Mouse (Mus musculus) midbrain, embryonic 13.5 days (tissue): ENCODE results near the gene Dhx16. TPM values are rescaled to one million over a fixed set of nuclear protein-coding genes. Genes with fewer than 3 reads are reported as not detected.

Experiments used
- ATAC-seq: fragments of 200-750 bp; cut with Nextera tagmentation; 2 replicates; pipeline ENCODE4 v1.8.0; 2017; ENCODE audit warnings: mild to moderate bottlenecking, moderate TSS enrichment, moderate library complexity
- H3K27ac ChIP-seq: fragments of 300-500 bp; sonication (generic); 2 replicates; pipeline ENCODE4 v1.5.1; 2015; ENCODE audit warnings: inconsistent platforms, mild to moderate bottlenecking, moderate library complexity
- H3K27me3 ChIP-seq: fragments of 300-500 bp; sonication (generic); 2 replicates; pipeline ENCODE4 v1.6.1; 2015; ENCODE audit warnings: mild to moderate bottlenecking, inconsistent platforms
- H3K36me3 ChIP-seq: fragments of 300-500 bp; sonication (generic); 2 replicates; pipeline ENCODE4 v1.6.1; 2015; ENCODE audit warnings: mild to moderate bottlenecking, inconsistent platforms
- H3K4me1 ChIP-seq: fragments of 300-500 bp; sonication (generic); replicated peaks from 2 replicates; pipeline ENCODE4 v1.6.1; 2015; ENCODE audit warnings: inconsistent platforms
- H3K4me2 ChIP-seq: fragments of 300-500 bp; sonication (generic); replicated peaks from 2 replicates; pipeline ENCODE4 v1.6.1; 2015; ENCODE audit warnings: moderate library complexity, mild to moderate bottlenecking, inconsistent platforms
- H3K4me3 ChIP-seq: fragments of 300-500 bp; sonication (generic); replicated peaks from 2 replicates; pipeline ENCODE4 v1.5.1; 2015; ENCODE audit warnings: mild to moderate bottlenecking, inconsistent platforms
- H3K9ac ChIP-seq: fragments of 300-500 bp; sonication (generic); replicated peaks from 2 replicates; pipeline ENCODE4 v1.6.1; 2015; ENCODE audit warnings: mild to moderate bottlenecking, inconsistent platforms
- H3K9me3 ChIP-seq: fragments of 300-500 bp; sonication (generic); 2 replicates; pipeline ENCODE4 v1.6.1; 2016; ENCODE audit warnings: mild to moderate bottlenecking, inconsistent platforms
- WGBS: fragments of 180-500 bp; shearing (Covaris S2); methylation state at CpG from one replicate; pipeline ENCODE4 v1.1.7; 2015; 5-methylcytosine and 5-hydroxymethylcytosine counted together
- polyA plus RNA-seq: library from polyadenylated mRNA; unstranded; fragments of >200 nt; fragmentation: Nextera tagmentation; extraction: Ambion mirVana; gene quantifications from 2 replicates; pipeline ENCODE4 v1.2.1, GENCODE M21; 2015

Dhx16 gene
- polyA plus RNA-seq, 1 experiment from 2014 or later, result 37.3 TPM

GRCm38 (mm10) chr17:35873774-35874519 is 5.7 kb upstream of the Dhx16 start:
- peak overlapping the region; percentile 47; the same call in 1 of the 2 replicates for H3K9ac ChIP-seq
- peaks cover 51% of the 10 kb centered on the region for H3K4me1 ChIP-seq
- 0 out of 2 replicates have a peak overlapping the region, but pooled peaks have one; percentile 47 for H3K27ac ChIP-seq
- peak; percentile 37; the same call in 1 of the 2 replicates for ATAC-seq
- WGBS, result 33% methylated on average over 21 of the region's 21 CpGs
- H3K4me2 ChIP-seq, result peak overlapping the region; percentile 37
- no peaks in the 10 kb centered on the region for H3K9me3 ChIP-seq
- peaks cover 41% of the 10 kb centered on the region for H3K36me3 ChIP-seq
- H3K4me3 ChIP-seq, result peak overlapping the region; percentile 8; the same call in 1 of the 2 replicates
- no peaks in the 10 kb centered on the region for H3K27me3 ChIP-seq

- no peak for ATAC-seq
- WGBS, result 91% methylated on average over 6 of the region's 6 CpGs
- H3K9ac ChIP-seq, result no peak overlapping the region
These were observed 4.9 kb upstream of the Dhx16 start for GRCm38 (mm10) chr17:35874721-35875120.

GRCm38 (mm10) chr17:35882924-35883323 is 3.3 kb downstream of the Dhx16 start:
- Histone ChIP-seq H3K4me3 (no peak overlapping the region), H3K27ac (no peak overlapping the region), H3K4me2 (no peak overlapping the region), H3K9ac (no peak overlapping the region), H3K27me3 (no peaks in the 10 kb centered on the region), H3K9me3 (no peaks in the 10 kb centered on the region), H3K36me3 (peaks cover 64% of the 10 kb centered on the region), H3K4me1 (peaks cover 18% of the 10 kb centered on the region)
- WGBS, result 93% methylated on average over 17 of the region's 17 CpGs
- ATAC-seq, result no peak

More at GRCm38 (mm10) chr17:35874721-35875120, 4.9 kb upstream of the Dhx16 start:
- Histone ChIP-seq H3K36me3 (peaks cover 41% of the 10 kb centered on the region), H3K9me3 (no peaks in the 10 kb centered on the region), H3K27ac (no peak overlapping the region), H3K4me3 (no peak overlapping the region), H3K4me1 (peaks cover 45% of the 10 kb centered on the region), H3K27me3 (no peaks in the 10 kb centered on the region), H3K4me2 (no peak overlapping the region)

- Histone ChIP-seq H3K27me3 (no peaks in the 10 kb centered on the region), H3K27ac (no peak overlapping the region), H3K9ac (no peak overlapping the region), H3K9me3 (no peaks in the 10 kb centered on the region), H3K4me2 (no peak overlapping the region), H3K36me3 (peaks cover 73% of the 10 kb centered on the region), H3K4me1 (peaks cover 18% of the 10 kb centered on the region), H3K4me3 (no peak overlapping the region)
- 98% methylated on average over 14 of the region's 14 CpGs for WGBS
- no peak for ATAC-seq
These were observed 4.2 kb downstream of the Dhx16 start for GRCm38 (mm10) chr17:35883777-35884176.

GRCm38 (mm10) chr17:35887725-35888124 is 8.1 kb downstream of the Dhx16 start:
- WGBS, result 91% methylated on average over 11 of the region's 17 CpGs
- peaks cover 96% of the 10 kb centered on the region for H3K36me3 ChIP-seq
- no peak overlapping the region for H3K4me2 ChIP-seq
- H3K9ac ChIP-seq, result no peak overlapping the region
- no peak for ATAC-seq
- no peaks in the 10 kb centered on the region for H3K9me3 ChIP-seq
- no peaks in the 10 kb centered on the region for H3K4me1 ChIP-seq
- H3K27me3 ChIP-seq, result no peaks in the 10 kb centered on the region
- no peak overlapping the region for H3K4me3 ChIP-seq
- H3K27ac ChIP-seq, result no peak overlapping the region

GRCm38 (mm10) chr17:35896781-35897643 is 17.4 kb downstream of the Dhx16 start, which contains the start of gene 2310061I04Rik:
Gene 2310061I04Rik, minus strand, starts transcription at chr17:35897431.
- peaks cover 23% of the 10 kb centered on the region for H3K4me1 ChIP-seq
- no peaks in the 10 kb centered on the region for H3K9me3 ChIP-seq
- H3K27me3 ChIP-seq, result no peaks in the 10 kb centered on the region
- peak; percentile 94 for ATAC-seq
- under 1% methylated on average over 80 of the region's 86 CpGs for WGBS
- peak within 1 kb of the TSS; percentile 93 for H3K27ac ChIP-seq
- H3K9ac ChIP-seq, result peak within 1 kb of the TSS; percentile 93
- H3K4me2 ChIP-seq, result peak within 1 kb of the TSS; percentile 100
- H3K4me3 ChIP-seq, result peak within 1 kb of the TSS; percentile 80
- peaks cover 69% of the 10 kb centered on the region for H3K36me3 ChIP-seq

GRCm38 (mm10) chr17:35897644-35898573 is 18.3 kb downstream of the Dhx16 start:
- Histone ChIP-seq H3K4me2 (peak overlapping the region; percentile 100), H3K4me3 (peak overlapping the region; percentile 80), H3K36me3 (peaks cover 69% of the 10 kb centered on the region), H3K9me3 (no peaks in the 10 kb centered on the region), H3K9ac (peak overlapping the region; percentile 93), H3K4me1 (peaks cover 23% of the 10 kb centered on the region), H3K27me3 (no peaks in the 10 kb centered on the region), H3K27ac (peak overlapping the region; percentile 93)
- WGBS, result 49% methylated on average over 23 of the region's 23 CpGs
- peak; percentile 62 for ATAC-seq

GRCm38 (mm10) chr17:35900636-35901035 is 21.0 kb downstream of the Dhx16 start:
- no peak for ATAC-seq
- Histone ChIP-seq H3K4me1 (peaks cover 21% of the 10 kb centered on the region), H3K9ac (no peak overlapping the region), H3K27me3 (no peaks in the 10 kb centered on the region), H3K4me3 (no peak overlapping the region), H3K9me3 (no peaks in the 10 kb centered on the region), H3K36me3 (peaks cover 78% of the 10 kb centered on the region), H3K4me2 (no peak overlapping the region), H3K27ac (no peak overlapping the region)
- WGBS, result 90% methylated on average over 3 of the region's 3 CpGs

- no peaks in the 10 kb centered on the region for H3K27me3 ChIP-seq
- peaks cover 94% of the 10 kb centered on the region for H3K36me3 ChIP-seq
- no peak for ATAC-seq
- 96% methylated on average over 9 of the region's 9 CpGs for WGBS
- H3K4me2 ChIP-seq, result no peak overlapping the region
- no peak overlapping the region for H3K4me3 ChIP-seq
- peaks cover 8% of the 10 kb centered on the region for H3K4me1 ChIP-seq
- H3K27ac ChIP-seq, result no peak overlapping the region
- H3K9ac ChIP-seq, result no peak overlapping the region
- no peaks in the 10 kb centered on the region for H3K9me3 ChIP-seq
These were observed 23.8 kb downstream of the Dhx16 start for GRCm38 (mm10) chr17:35903343-35903991.

- Histone ChIP-seq H3K4me2 (no peak overlapping the region), H3K9me3 (no peaks in the 10 kb centered on the region), H3K4me3 (no peak overlapping the region), H3K9ac (no peak overlapping the region), H3K4me1 (peaks cover 13% of the 10 kb centered on the region), H3K27ac (no peak overlapping the region), H3K36me3 (peaks cover 91% of the 10 kb centered on the region), H3K27me3 (no peaks in the 10 kb centered on the region)
- ATAC-seq, result no peak
- WGBS, result 94% methylated on average over 4 of the region's 4 CpGs
These were observed 24.4 kb downstream of the Dhx16 start for GRCm38 (mm10) chr17:35903992-35904355.

- Histone ChIP-seq H3K27ac (no peak overlapping the region), H3K4me3 (no peak overlapping the region), H3K4me2 (no peak overlapping the region), H3K36me3 (peaks cover 75% of the 10 kb centered on the region), H3K9ac (no peak overlapping the region), H3K27me3 (no peaks in the 10 kb centered on the region), H3K4me1 (peaks cover 20% of the 10 kb centered on the region), H3K9me3 (no peaks in the 10 kb centered on the region)
- ATAC-seq, result no peak
- 100% methylated on average over 1 of the region's 1 CpGs for WGBS
These were observed 26.0 kb downstream of the Dhx16 start for GRCm38 (mm10) chr17:35905587-35905986.
